In the genomic region with DNA sequence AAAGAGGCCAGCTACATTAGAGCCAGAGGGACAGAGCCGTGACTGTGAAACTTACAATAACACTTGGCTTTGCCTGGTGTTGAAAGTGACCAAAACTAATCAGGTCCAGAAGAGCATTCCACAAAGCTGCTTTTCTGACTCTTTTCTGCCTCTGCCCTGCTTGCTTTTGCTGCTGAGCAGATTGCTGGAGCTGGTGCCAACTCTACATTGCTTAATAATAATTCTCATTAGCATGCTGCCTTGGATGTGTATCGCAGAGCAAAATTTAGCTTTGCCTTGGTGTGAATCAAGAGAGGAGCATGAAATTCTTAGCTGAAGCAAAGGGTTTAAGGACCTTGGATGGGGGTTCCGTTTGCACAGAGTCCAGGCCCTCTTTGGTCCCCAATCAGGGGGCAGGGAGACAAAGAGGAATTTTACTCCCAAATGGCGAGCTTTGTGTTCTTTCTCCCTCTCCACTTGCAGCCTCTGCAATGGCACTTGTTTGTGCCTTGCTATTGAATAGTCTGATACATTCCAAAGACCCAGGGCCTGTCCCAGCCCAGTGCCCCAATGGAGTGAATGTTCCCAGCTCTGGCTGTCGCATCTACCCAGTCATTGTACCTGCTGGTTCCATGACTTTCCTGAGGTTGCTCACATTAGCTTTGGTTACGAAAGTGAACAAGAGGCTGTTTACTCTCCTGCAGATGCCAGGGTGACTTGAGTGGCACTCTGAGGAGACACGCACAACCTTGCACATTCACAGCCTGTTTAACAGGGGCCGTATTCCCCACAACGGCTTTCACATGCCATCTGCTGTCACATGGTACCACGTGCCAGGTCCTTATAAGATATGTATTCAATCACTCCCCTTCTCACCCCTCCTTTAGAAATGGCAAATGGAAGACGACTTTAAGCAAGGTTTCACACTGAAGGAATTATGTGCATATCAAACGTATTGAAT, we compare ENCODE assay signal across 9 mouse cellular contexts.
DNase-seq lines count a peak whose midpoint lies in the region; ATAC-seq and TF ChIP-seq lines count a peak whose summit lies in the region.
"Had no signal": no experiment of that assay in that cellular context is flagged by ENCODE, and none has a peak within 500 bp of the region (broad histone marks: within the 10 kb centered on the region; RNA-seq: fewer than 3 reads in every experiment).

No protein-coding gene starts in this region.

- no peak for TF ChIP-seq CTCF in midbrain, postnatal 0 days (IDR thresholded peaks at IDR 0.05)

- H3K4me2 ChIP-seq in limb, embryonic 13.5 days (replicated peaks) = no peak overlapping the region
- H3K4me2 ChIP-seq in embryonic facial prominence, embryonic 15.5 days (replicated peaks) = no peak overlapping the region
- H3K4me2 ChIP-seq in midbrain, postnatal 0 days (ENCODE audit: low read depth, low read length, poor library complexity, severe bottlenecking) = no peak overlapping the region

- peak overlapping the region; percentile 6; the same call in 1 of the 2 replicates for H3K27ac ChIP-seq in limb, embryonic 13.5 days
- no peak overlapping the region for H3K27ac ChIP-seq in limb, embryonic 10.5 days
- H3K27ac ChIP-seq in embryonic facial prominence, embryonic 15.5 days (replicated peaks) = peak overlapping the region; percentile 79
- H3K27ac ChIP-seq in midbrain, postnatal 0 days (ENCODE audit: low read depth, low read length) = peak overlapping the region; percentile 62

- H3K27me3 ChIP-seq in limb, embryonic 13.5 days = peaks cover 8% of the 10 kb centered on the region; the same call in 1 of the 2 replicates
- no peaks in the 10 kb centered on the region for H3K27me3 ChIP-seq in limb, embryonic 10.5 days (ENCODE audit: low read depth, poor library complexity, severe bottlenecking)
- H3K27me3 ChIP-seq in embryonic facial prominence, embryonic 15.5 days = no peaks in the 10 kb centered on the region
- no peaks in the 10 kb centered on the region for H3K27me3 ChIP-seq in midbrain, postnatal 0 days (ENCODE audit: insufficient read depth, low read length)

- DNase-seq in limb, embryonic 10.5 days (ENCODE audit: low spot score) = no peak
- peak; percentile 67 to 74 for DNase-seq in layer of hippocampus, adult 8-10 months (ENCODE audit: low spot score in 2 of 2)
- DNase-seq in midbrain, postnatal 0 days (ENCODE audit: low spot score) = peak; percentile 80
- no peak for DNase-seq in spleen, adult 18-20 months
- no peak for DNase-seq in retina, postnatal 1 day
- no peak for DNase-seq in thymus, postnatal 10 days (ENCODE audit: low spot score in 2 of 2)

- no peaks in the 10 kb centered on the region for H3K36me3 ChIP-seq in limb, embryonic 13.5 days
- H3K36me3 ChIP-seq in limb, embryonic 10.5 days = no peaks in the 10 kb centered on the region
- H3K36me3 ChIP-seq in embryonic facial prominence, embryonic 15.5 days = no peaks in the 10 kb centered on the region
- H3K36me3 ChIP-seq in midbrain, postnatal 0 days (ENCODE audit: insufficient read depth, low read length) = no peaks in the 10 kb centered on the region

- no peak overlapping the region for H3K9ac ChIP-seq in limb, embryonic 13.5 days
- H3K9ac ChIP-seq in embryonic facial prominence, embryonic 15.5 days = no peak overlapping the region
- H3K9ac ChIP-seq in midbrain, postnatal 0 days (replicated peaks; ENCODE audit: low read length, poor library complexity, severe bottlenecking) = no peak overlapping the region

- H3K9me3 ChIP-seq in limb, embryonic 13.5 days = no peaks in the 10 kb centered on the region
- no peaks in the 10 kb centered on the region for H3K9me3 ChIP-seq in limb, embryonic 10.5 days (replicated peaks)
- H3K9me3 ChIP-seq in embryonic facial prominence, embryonic 15.5 days (replicated peaks) = no peaks in the 10 kb centered on the region
- no peaks in the 10 kb centered on the region for H3K9me3 ChIP-seq in midbrain, postnatal 0 days (ENCODE audit: low read length)

- no peak for ATAC-seq in limb, embryonic 13.5 days (ENCODE audit: low FRiP score, low read depth)
- ATAC-seq in embryonic facial prominence, embryonic 15.5 days (ENCODE audit: insufficient number of reproducible peaks, low FRiP score, low TSS enrichment, low read depth) = peak; percentile 72
- peak; percentile 71 for ATAC-seq in midbrain, postnatal 0 days (ENCODE audit: low FRiP score)

- no peak overlapping the region for H3K4me3 ChIP-seq in limb, embryonic 13.5 days
- no peak overlapping the region for H3K4me3 ChIP-seq in limb, embryonic 10.5 days
- no peak overlapping the region for H3K4me3 ChIP-seq in embryonic facial prominence, embryonic 15.5 days (replicated peaks)
- H3K4me3 ChIP-seq in midbrain, postnatal 0 days (ENCODE audit: low read depth, low read length) = no peak overlapping the region
- H3K4me3 ChIP-seq: erythroblast, embryonic 14.5 days had no signal

- 71% methylated on average over 12 of the region's 12 CpGs for WGBS in limb, embryonic 13.5 days
- WGBS in limb, embryonic 10.5 days = 85% methylated on average over 12 of the region's 12 CpGs
- 65% methylated on average over 12 of the region's 12 CpGs for WGBS in embryonic facial prominence, embryonic 15.5 days
- 42% methylated on average over 12 of the region's 12 CpGs for WGBS in midbrain, postnatal 0 days

- H3K4me1 ChIP-seq in limb, embryonic 13.5 days = peaks cover 13% of the 10 kb centered on the region
- H3K4me1 ChIP-seq in limb, embryonic 10.5 days = peaks cover 9% of the 10 kb centered on the region; the same call in 1 of the 2 replicates
- H3K4me1 ChIP-seq in embryonic facial prominence, embryonic 15.5 days = peaks cover 15% of the 10 kb centered on the region
- H3K4me1 ChIP-seq in midbrain, postnatal 0 days (ENCODE audit: insufficient read depth, low read length) = no peaks in the 10 kb centered on the region

Comparison
In these comparisons a context has a peak if more than half of its experiments do, and no peak if none do; other contexts are left out.
1. DNase-seq: peak in layer of hippocampus, adult 8-10 months (2 of 2) and midbrain, postnatal 0 days (single experiment); none in limb, embryonic 10.5 days (single experiment), spleen, adult 18-20 months (0 of 2), retina, postnatal 1 day (single experiment) and thymus, postnatal 10 days (0 of 2).